Mouse (Mus musculus) heart, embryonic 15.5 days (tissue): ENCODE results near the gene Aifm3. TPM values are rescaled to one million over a fixed set of nuclear protein-coding genes. Genes with fewer than 3 reads are reported as not detected.
"Not testable (repeated sequence)": the region's sequence is repeated elsewhere in the genome, so short reads cannot be mapped to it uniquely, and the experiment has no call there.

ENCODE experiments used
- ATAC-seq: fragments of 200-750 bp; cut with Nextera tagmentation; replicated peaks from 2 replicates; pipeline ENCODE4 v1.8.0; 2017; ENCODE audit warnings: low read depth, moderate TSS enrichment; ENCODE audit not compliant: insufficient number of reproducible peaks, insufficient read depth, low FRiP score
- H3K27ac ChIP-seq: fragments of 300-500 bp; sonication (generic); 2 replicates; pipeline ENCODE4 v1.5.1; 2015; ENCODE audit warnings: mild to moderate bottlenecking, inconsistent platforms
- H3K27me3 ChIP-seq: fragments of 300-500 bp; sonication (generic); 2 replicates; pipeline ENCODE4 v1.6.1; 2015; ENCODE audit warnings: inconsistent platforms
- H3K36me3 ChIP-seq: fragments of 300-500 bp; sonication (generic); 2 replicates; pipeline ENCODE4 v1.6.1; 2015; ENCODE audit warnings: mild to moderate bottlenecking, inconsistent platforms
- H3K4me1 ChIP-seq: fragments of 300-500 bp; sonication (generic); replicated peaks from 2 replicates; pipeline ENCODE4 v1.6.1; 2015; ENCODE audit warnings: inconsistent platforms
- H3K4me2 ChIP-seq: fragments of 300-500 bp; sonication (generic); 2 replicates; pipeline ENCODE4 v1.6.1; 2015; ENCODE audit warnings: inconsistent platforms, mild to moderate bottlenecking, moderate library complexity
- H3K4me3 ChIP-seq: fragments of 300-500 bp; sonication (generic); 2 replicates; pipeline ENCODE4 v1.5.1; 2015; ENCODE audit warnings: mild to moderate bottlenecking, inconsistent platforms
- H3K9ac ChIP-seq: fragments of 300-500 bp; sonication (generic); 2 replicates; pipeline ENCODE4 v1.6.1; 2015; ENCODE audit warnings: mild to moderate bottlenecking, inconsistent platforms
- H3K9me3 ChIP-seq: fragments of 300-500 bp; sonication (generic); replicated peaks from 2 replicates; pipeline ENCODE4 v1.6.1; 2016; ENCODE audit warnings: inconsistent platforms
- WGBS: fragments of 180-500 bp; shearing (Covaris S2); methylation state at CpG from one replicate; pipeline ENCODE4 v1.1.7; 2015; ENCODE audit warnings: mixed read lengths; 5-methylcytosine and 5-hydroxymethylcytosine counted together
- polyA plus RNA-seq: library from polyadenylated mRNA; unstranded; fragments of >200 nt; fragmentation: Nextera tagmentation; extraction: Ambion mirVana; gene quantifications from 2 replicates; pipeline ENCODE4 v1.2.1, GENCODE M21; 2015

Gene Aifm3
- polyA plus RNA-seq, 1 experiment from 2014 or later = 0.91 TPM

DNA sequence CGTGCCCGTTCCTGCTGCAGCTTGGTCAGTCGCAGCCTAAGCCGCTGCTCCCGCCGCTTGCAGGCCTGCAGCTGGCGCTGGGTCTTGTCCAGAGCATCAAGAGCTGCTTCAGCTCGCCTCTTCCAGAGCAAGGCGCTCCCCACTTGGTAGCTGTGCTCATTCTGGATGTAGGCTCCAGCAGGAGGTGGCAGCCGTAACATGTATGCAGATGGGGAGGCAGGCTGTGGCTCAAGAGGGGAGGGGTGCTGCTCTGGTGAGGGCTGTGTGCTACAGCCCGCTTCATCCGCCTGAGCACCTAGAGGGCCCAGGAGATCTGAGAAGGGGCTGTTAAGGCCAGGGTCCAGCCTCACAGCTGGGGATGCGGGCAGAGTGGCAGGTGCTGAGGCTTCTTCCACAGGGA, 38.9 kb downstream of the Aifm3 start:
- Histone ChIP-seq H3K4me3 (no peak overlapping the region), H3K4me2 (no peak overlapping the region), H3K9me3 (no peaks in the 10 kb centered on the region), H3K4me1 (peaks cover 15% of the 10 kb centered on the region), H3K27me3 (no peaks in the 10 kb centered on the region), H3K36me3 (peaks cover 52% of the 10 kb centered on the region), H3K9ac (no peak overlapping the region), H3K27ac (no peak overlapping the region)
- no peak for ATAC-seq
- WGBS = 84% methylated on average over 13 of the region's 13 CpGs

DNA sequence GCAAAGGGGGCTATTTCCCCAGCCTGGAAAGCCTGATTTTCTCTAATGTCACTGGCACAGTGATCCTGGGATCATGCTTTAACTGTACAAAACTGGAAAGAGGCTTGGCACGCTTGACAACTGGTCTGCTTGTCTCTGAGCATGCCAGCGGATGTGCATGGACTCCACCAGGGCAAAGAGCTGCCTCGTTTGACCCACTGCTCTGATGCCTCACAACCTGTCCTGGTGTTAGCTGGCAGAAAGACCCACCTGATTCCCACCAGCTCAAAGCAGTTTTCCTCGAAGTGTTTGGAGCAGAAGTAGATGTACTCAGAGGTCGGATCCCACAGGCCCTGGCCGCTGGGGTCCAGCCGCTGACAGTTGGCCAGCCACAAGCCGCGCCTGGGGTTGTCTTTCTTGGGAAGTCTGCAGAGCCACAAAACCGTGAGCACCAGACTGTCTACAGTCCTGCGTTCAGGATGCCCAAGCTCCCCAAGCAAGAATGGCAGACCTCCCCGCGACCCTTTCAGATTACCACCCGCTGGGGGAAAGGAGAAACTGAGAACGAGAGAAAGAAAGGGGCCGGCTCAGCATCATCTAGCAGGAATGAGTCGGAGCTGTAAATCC, 40.7 kb downstream of the Aifm3 start:
- Histone ChIP-seq H3K27ac (peak overlapping the region; percentile 94), H3K4me2 (peak overlapping the region; percentile 73), H3K9ac (peak overlapping the region; percentile 63), H3K4me3 (peak overlapping the region; percentile 71), H3K27me3 (no peaks in the 10 kb centered on the region), H3K4me1 (peaks cover 15% of the 10 kb centered on the region), H3K36me3 (peaks cover 37% of the 10 kb centered on the region), H3K9me3 (no peaks in the 10 kb centered on the region)
- no peak; the same call in 1 of the 2 replicates for ATAC-seq
- 11% methylated on average over 17 of the region's 17 CpGs for WGBS

DNA sequence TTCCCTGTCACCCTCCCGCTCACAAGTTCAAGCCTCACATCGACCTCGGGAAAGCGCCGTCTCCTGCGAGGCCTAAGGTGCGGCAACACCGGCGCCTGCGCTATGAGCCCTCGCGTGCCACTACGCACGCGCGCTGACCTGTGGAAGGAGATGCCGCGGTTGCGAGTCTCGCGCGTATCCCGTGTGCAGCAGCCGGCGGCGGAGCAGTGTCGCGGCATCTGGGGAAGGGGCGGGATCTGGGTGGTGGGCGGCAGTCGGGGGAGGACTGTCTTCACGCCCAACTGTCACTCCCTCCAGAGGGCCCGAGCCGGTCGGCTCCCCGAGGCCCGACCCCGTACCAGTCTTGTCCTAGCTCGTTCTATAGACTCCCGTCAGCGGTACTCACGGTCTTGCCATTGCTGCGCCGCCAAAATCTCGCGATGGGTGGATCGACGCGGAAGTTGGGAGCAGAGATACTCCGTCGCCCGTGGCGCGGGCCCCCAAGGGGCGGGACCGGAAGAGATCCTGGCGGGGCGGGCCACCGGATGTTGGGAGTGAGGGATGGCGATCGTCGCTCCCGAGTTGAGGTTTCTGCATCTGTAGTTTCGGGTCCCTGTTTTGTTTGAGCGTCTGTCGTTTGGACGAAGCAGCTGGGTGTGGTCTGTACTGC, 41.4 kb downstream of the Aifm3 start, which contains the start of gene Thap7:
Gene Thap7, minus strand, starts transcription at position 497 of the 649 bp plus-strand sequence.
- no peaks in the 10 kb centered on the region for H3K9me3 ChIP-seq
- peak within 1 kb of the TSS; percentile 73 for H3K4me2 ChIP-seq
- H3K27ac ChIP-seq = peak within 1 kb of the TSS; percentile 94
- WGBS = under 1% methylated on average over 67 of the region's 67 CpGs
- no peaks in the 10 kb centered on the region for H3K27me3 ChIP-seq
- ATAC-seq = peak; percentile 96
- peak within 1 kb of the TSS; percentile 71 for H3K4me3 ChIP-seq
- peak within 1 kb of the TSS; percentile 63 for H3K9ac ChIP-seq
- peaks cover 15% of the 10 kb centered on the region for H3K4me1 ChIP-seq
- peaks cover 30% of the 10 kb centered on the region for H3K36me3 ChIP-seq

DNA sequence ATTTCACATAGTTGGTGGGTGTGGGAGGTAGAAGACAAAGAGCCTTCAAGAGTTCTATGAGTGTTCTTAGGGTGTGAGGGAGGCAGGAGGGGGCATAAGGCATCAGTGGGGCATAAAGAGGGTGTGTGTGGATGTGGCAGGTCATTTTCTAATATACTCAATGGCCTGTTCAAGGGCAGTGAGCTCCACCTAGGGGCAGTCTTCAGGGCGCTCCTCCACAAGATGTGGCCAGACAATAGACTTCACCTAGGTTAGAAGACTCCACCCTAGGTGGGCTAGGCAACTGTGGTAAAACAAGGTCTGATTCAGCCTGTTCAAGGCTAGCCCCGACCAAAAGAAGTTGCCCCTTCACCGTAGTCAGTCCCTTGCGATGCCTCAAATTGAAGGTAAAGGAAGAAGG, 42.9 kb downstream of the Aifm3 start:
- 53% methylated on average over 4 of the region's 4 CpGs for WGBS
- no peaks in the 10 kb centered on the region for H3K27me3 ChIP-seq
- H3K4me3 ChIP-seq = no peak overlapping the region
- H3K4me2 ChIP-seq = no peak overlapping the region
- no peak for ATAC-seq
- H3K9me3 ChIP-seq = no peaks in the 10 kb centered on the region
- H3K4me1 ChIP-seq = peaks cover 15% of the 10 kb centered on the region
- H3K27ac ChIP-seq = no peak overlapping the region
- peaks cover 16% of the 10 kb centered on the region for H3K36me3 ChIP-seq
- no peak overlapping the region for H3K9ac ChIP-seq

- WGBS = 62% methylated on average over 14 of the region's 14 CpGs
- ATAC-seq = no peak
- no peaks in the 10 kb centered on the region for H3K27me3 ChIP-seq
- H3K4me1 ChIP-seq = peaks cover 15% of the 10 kb centered on the region
- peaks cover 11% of the 10 kb centered on the region for H3K36me3 ChIP-seq
- no peak overlapping the region for H3K9ac ChIP-seq
- H3K27ac ChIP-seq = no peak overlapping the region
- no peak overlapping the region for H3K4me3 ChIP-seq
- H3K9me3 ChIP-seq = no peaks in the 10 kb centered on the region
- no peak overlapping the region for H3K4me2 ChIP-seq
Measured at GRCm38 (mm10) chr16:17532676-17533329, 43.4 kb downstream of the Aifm3 start.

- Histone ChIP-seq H3K9me3 (no peaks in the 10 kb centered on the region), H3K4me1 (peaks cover 4% of the 10 kb centered on the region), H3K27me3 (peaks cover 15% of the 10 kb centered on the region), H3K27ac (no peak overlapping the region), H3K4me3 (no peak overlapping the region), H3K36me3 (no peaks in the 10 kb centered on the region), H3K9ac (no peak overlapping the region), H3K4me2 (no peak overlapping the region)
- 84% methylated on average over 3 of the region's 3 CpGs for WGBS
- ATAC-seq = no peak
Measured at GRCm38 (mm10) chr16:17536584-17536983, 47.2 kb downstream of the Aifm3 start.

GRCm38 (mm10) chr16:17542632-17543031, 53.2 kb downstream of the Aifm3 start:
- Histone ChIP-seq H3K9ac (no peak overlapping the region), H3K4me2 (no peak overlapping the region), H3K4me3 (no peak overlapping the region), H3K27ac (no peak overlapping the region), H3K36me3 (no peaks in the 10 kb centered on the region), H3K4me1 (no peaks in the 10 kb centered on the region), H3K9me3 (no peaks in the 10 kb centered on the region), H3K27me3 (peaks cover 16% of the 10 kb centered on the region)
- WGBS = 60% methylated on average over 2 of the region's 2 CpGs
- no peak for ATAC-seq

- Histone ChIP-seq H3K9ac (no peak overlapping the region), H3K4me3 (no peak overlapping the region), H3K9me3 (no peaks in the 10 kb centered on the region), H3K4me1 (peaks cover 22% of the 10 kb centered on the region), H3K36me3 (no peaks in the 10 kb centered on the region), H3K27me3 (no peaks in the 10 kb centered on the region), H3K4me2 (no peak overlapping the region), H3K27ac (no peak overlapping the region)
- ATAC-seq = no peak
- WGBS = 62% methylated on average over 7 of the region's 7 CpGs
Measured at GRCm38 (mm10) chr16:17552837-17553236, 63.4 kb downstream of the Aifm3 start.

DNA sequence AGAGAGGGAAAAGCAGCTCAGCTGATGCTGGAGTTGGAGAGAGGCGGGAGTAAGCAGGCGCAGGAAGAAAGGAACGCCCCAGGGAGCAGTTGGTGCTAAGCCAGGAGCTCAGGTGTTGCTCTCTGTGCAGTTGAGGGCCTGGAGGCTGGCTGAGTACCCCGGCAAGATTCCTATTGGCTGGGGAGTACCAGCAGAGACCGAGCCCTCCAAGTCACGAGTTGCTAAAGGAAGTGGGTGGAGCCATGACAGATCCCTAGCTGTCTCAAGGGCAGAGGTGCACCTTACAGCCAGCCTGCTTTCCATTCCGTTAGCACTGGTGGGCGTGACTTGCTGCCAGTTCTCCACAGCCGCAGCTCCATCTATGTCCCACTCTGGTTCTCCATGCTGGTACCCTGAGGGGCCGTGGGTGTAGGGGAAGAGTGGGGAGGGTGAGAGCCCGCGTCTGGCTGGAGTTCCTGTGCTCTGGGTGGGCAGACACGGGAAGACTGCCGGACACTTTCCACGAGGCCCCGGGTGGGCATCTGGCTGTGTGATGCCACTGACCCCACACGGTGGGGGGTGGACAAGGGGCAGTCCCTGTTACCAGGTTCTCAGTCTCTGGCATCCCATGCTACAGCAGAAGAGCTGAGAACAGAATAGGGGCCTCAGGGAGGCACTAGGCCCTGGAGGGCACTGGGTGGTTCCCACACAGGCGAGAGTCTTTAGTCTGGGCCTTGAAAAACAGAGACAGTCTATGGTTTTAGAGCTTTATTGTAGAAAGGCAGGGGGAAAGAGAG, 64.7 kb downstream of the Aifm3 start:
- ATAC-seq = peak; percentile 85
- peak overlapping the region; percentile 34 for H3K4me3 ChIP-seq
- H3K4me2 ChIP-seq = peak overlapping the region; percentile 68
- peak overlapping the region; percentile 32; the same call in 1 of the 2 replicates for H3K9ac ChIP-seq
- H3K9me3 ChIP-seq = no peaks in the 10 kb centered on the region
- H3K27ac ChIP-seq = peak overlapping the region; percentile 75
- no peaks in the 10 kb centered on the region for H3K27me3 ChIP-seq
- H3K4me1 ChIP-seq = peaks cover 34% of the 10 kb centered on the region
- WGBS = 8% methylated on average over 18 of the region's 18 CpGs
- no peaks in the 10 kb centered on the region for H3K36me3 ChIP-seq

- Histone ChIP-seq H3K4me2 (peak overlapping the region; percentile 68), H3K4me1 (peaks cover 37% of the 10 kb centered on the region), H3K27ac (peak overlapping the region; percentile 75), H3K9ac (peak overlapping the region; percentile 32; the same call in 1 of the 2 replicates), H3K4me3 (peak overlapping the region; percentile 34)
- H3K27me3 ChIP-seq, H3K36me3 ChIP-seq, H3K9me3 ChIP-seq: not testable (repeated sequence)
- 18% methylated on average over 4 of the region's 4 CpGs for WGBS
- 0 out of 2 replicates have a peak, but pooled peaks have one; percentile 23 for ATAC-seq
Measured at GRCm38 (mm10) chr16:17554702-17555101, 65.3 kb downstream of the Aifm3 start.

GRCm38 (mm10) chr16:17556180-17556579, 66.8 kb downstream of the Aifm3 start:
- H3K27ac ChIP-seq = no peak overlapping the region
- 78% methylated on average over 4 of the region's 4 CpGs for WGBS
- no peak overlapping the region for H3K9ac ChIP-seq
- no peak overlapping the region for H3K4me3 ChIP-seq
- peaks cover 42% of the 10 kb centered on the region for H3K4me1 ChIP-seq
- ATAC-seq = no peak
- 0 out of 2 replicates have a peak, but pooled peaks cover 6% of the 10 kb centered on the region for H3K27me3 ChIP-seq
- H3K4me2 ChIP-seq = no peak overlapping the region
- no peaks in the 10 kb centered on the region for H3K36me3 ChIP-seq
- no peaks in the 10 kb centered on the region for H3K9me3 ChIP-seq
